Mouse (Mus musculus): ENCODE measurements around the gene Ttll6. TPM values are rescaled to one million over a fixed set of nuclear protein-coding genes. Genes with fewer than 3 reads are reported as not detected.

Gene Ttll6
- polyA plus RNA-seq, 1 experiment from 2014 or later = 0.06 TPM

DNA sequence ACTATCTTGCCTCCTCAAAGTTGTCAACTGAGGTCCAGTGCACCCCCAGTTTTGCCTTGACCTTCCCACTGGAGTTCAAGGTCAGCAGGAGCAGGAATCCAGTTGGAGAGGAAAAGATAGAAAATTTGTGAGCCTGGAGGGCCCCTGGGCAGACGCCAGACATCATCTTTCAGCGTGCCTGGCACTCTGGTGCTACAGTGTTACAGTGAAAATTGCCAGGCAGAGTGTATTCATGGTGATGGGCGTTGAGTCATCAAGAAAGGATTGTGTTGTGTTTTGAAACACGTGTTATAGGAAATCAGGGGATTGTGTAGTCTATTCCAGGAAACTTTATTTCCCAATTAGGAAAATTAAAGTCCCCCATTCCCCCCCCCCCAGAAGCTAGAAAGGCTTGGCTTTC, 10.2 kb downstream of the Ttll6 start:
- no peak for ATAC-seq

DNA sequence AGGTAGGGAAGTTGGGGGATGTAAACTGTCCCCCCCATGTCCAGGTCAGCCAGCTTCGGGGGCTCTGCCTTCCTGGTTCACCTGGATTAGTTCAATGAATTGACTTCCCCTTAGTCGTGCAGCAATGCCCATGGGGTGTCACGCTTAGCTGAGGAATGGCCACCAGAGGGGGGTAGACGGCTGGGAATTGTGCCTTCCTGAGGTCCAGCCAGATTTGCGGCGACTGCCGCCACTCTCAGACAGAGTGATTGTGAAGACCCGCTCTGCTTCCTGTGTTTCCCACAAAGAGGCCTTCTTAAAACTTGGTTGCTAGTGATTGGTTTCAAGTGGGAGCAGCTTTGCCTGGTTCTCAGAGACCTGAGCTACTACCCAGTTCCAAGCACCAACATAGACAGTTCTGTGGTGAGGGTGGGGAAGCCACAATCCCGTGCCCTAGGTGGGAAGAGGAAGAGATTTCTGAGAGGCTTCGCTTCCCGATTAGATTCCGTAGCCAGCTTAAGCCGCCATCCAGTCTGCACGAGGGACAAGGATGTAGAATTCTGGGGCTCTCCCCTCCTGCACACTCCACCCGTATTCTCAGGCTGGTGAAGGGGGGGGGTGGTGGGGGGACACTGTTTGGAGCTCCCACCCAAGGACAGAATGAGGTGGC, 12.2 kb downstream of the Ttll6 start:
- peak overlapping the region; percentile 1; the same call in 1 of the 2 replicates for H3K4me3 ChIP-seq (ENCODE audit: low read depth, low read length)
- peak; percentile 60; the same call in 1 of the 2 replicates for ATAC-seq

More for the DNA sequence above, 10.2 kb downstream of the Ttll6 start:
- Histone ChIP-seq H3K27ac (ENCODE audit: low read depth, low read length) (no peak overlapping the region), H3K9ac (ENCODE audit: low read length) (no peak overlapping the region), H3K9me3 (replicated peaks; ENCODE audit: control insufficient read depth, low read length) (no peaks in the 10 kb centered on the region), H3K36me3 (ENCODE audit: control insufficient read depth, insufficient read depth, low read length) (no peaks in the 10 kb centered on the region), H3K4me1 (ENCODE audit: control insufficient read depth, insufficient read depth, low read length) (no peaks in the 10 kb centered on the region; the same call in 1 of the 2 replicates), H3K4me3 (ENCODE audit: low read depth, low read length) (no peak overlapping the region), H3K4me2 (ENCODE audit: low read length) (no peak overlapping the region), H3K27me3 (replicated peaks; ENCODE audit: control insufficient read depth, insufficient read depth, low read length) (peaks cover 18% of the 10 kb centered on the region; the same call in 1 of the 2 replicates)
- DNase-seq (ENCODE audit: low spot score) = no peak
- WGBS = 55% methylated on average over 4 of the region's 4 CpGs

GRCm38 (mm10) chr11:96147471-96147870, 13.9 kb downstream of the Ttll6 start:
- no peak for ATAC-seq
- no peaks in the 10 kb centered on the region for H3K9me3 ChIP-seq (replicated peaks; ENCODE audit: control insufficient read depth, low read length)
- H3K9ac ChIP-seq (ENCODE audit: low read length) = no peak overlapping the region
- no peak overlapping the region for H3K4me3 ChIP-seq (ENCODE audit: low read depth, low read length)
- H3K27me3 ChIP-seq (replicated peaks; ENCODE audit: control insufficient read depth, insufficient read depth, low read length) = peaks cover 18% of the 10 kb centered on the region; the same call in 1 of the 2 replicates
- 74% methylated on average over 6 of the region's 6 CpGs for WGBS
- no peaks in the 10 kb centered on the region for H3K36me3 ChIP-seq (ENCODE audit: control insufficient read depth, insufficient read depth, low read length)
- no peaks in the 10 kb centered on the region; the same call in 1 of the 2 replicates for H3K4me1 ChIP-seq (ENCODE audit: control insufficient read depth, insufficient read depth, low read length)
- H3K27ac ChIP-seq (ENCODE audit: low read depth, low read length) = no peak overlapping the region
- DNase-seq (ENCODE audit: low spot score) = no peak
- H3K4me2 ChIP-seq (ENCODE audit: low read length) = no peak overlapping the region

More for the DNA sequence above, 12.2 kb downstream of the Ttll6 start:
- Histone ChIP-seq H3K4me1 (ENCODE audit: control insufficient read depth, insufficient read depth, low read length) (no peaks in the 10 kb centered on the region; the same call in 1 of the 2 replicates), H3K27ac (ENCODE audit: low read depth, low read length) (no peak overlapping the region), H3K36me3 (ENCODE audit: control insufficient read depth, insufficient read depth, low read length) (no peaks in the 10 kb centered on the region), H3K27me3 (replicated peaks; ENCODE audit: control insufficient read depth, insufficient read depth, low read length) (peaks cover 18% of the 10 kb centered on the region; the same call in 1 of the 2 replicates), H3K9me3 (replicated peaks; ENCODE audit: control insufficient read depth, low read length) (no peaks in the 10 kb centered on the region), H3K9ac (ENCODE audit: low read length) (peak overlapping the region; percentile 47; the same call in 1 of the 2 replicates), H3K4me2 (ENCODE audit: low read length) (peak overlapping the region; percentile 24; the same call in 1 of the 2 replicates)
- DNase-seq (ENCODE audit: low spot score) = peak; percentile 87
- WGBS = under 1% methylated on average over 15 of the region's 15 CpGs

DNA sequence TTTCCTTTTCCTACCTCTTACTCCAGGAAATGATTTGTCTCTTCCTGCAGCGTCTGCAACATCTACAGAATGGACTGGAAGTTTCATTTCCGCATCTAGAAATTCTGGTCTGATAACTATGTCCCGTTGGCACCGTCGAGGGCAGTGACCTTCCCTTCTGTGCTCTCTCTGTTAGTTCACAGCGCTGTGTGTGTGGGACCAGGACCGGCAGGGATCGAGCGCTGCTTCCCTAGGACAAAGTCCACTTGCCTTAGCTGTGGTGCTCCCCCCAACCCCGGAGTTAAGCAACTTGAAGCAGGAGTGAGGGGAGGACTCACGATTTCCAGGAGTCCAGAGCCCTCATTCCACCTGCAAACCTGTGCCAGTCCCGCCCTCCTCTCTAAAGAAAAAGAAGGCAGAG, 31.2 kb downstream of the Ttll6 start:
- H3K4me3 ChIP-seq (ENCODE audit: low read depth, low read length) = no peak overlapping the region
- no peak overlapping the region for H3K9ac ChIP-seq (ENCODE audit: low read length)
- no peaks in the 10 kb centered on the region for H3K4me1 ChIP-seq (ENCODE audit: control insufficient read depth, insufficient read depth, low read length)
- WGBS = 68% methylated on average over 12 of the region's 12 CpGs
- DNase-seq (ENCODE audit: low spot score) = no peak
- ATAC-seq = no peak
- H3K4me2 ChIP-seq (ENCODE audit: low read length) = no peak overlapping the region
- no peaks in the 10 kb centered on the region for H3K9me3 ChIP-seq (replicated peaks; ENCODE audit: control insufficient read depth, low read length)
- peaks cover 61% of the 10 kb centered on the region for H3K27me3 ChIP-seq (replicated peaks; ENCODE audit: control insufficient read depth, insufficient read depth, low read length)
- H3K36me3 ChIP-seq (ENCODE audit: control insufficient read depth, insufficient read depth, low read length) = no peaks in the 10 kb centered on the region
- no peak overlapping the region for H3K27ac ChIP-seq (ENCODE audit: low read depth, low read length)

DNA sequence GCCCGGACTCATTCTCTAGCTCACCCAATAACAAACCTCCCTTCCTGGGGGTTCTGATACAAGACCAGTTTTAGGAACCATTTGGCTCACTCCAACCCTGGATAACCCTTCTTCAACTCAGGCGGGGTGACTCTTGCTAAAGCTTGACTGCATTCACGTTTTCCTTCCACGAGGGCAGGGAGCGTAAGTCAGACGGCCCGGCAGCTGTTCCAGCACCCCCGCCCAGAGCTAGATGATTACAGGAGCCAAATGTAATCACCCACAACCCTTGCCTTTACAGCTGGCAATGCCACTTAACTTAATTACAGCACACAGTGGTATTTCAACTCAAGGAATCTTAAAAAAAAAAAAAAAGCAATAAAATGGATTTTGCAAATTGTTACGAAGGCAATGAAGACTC, 34.5 kb downstream of the Ttll6 start:
- Histone ChIP-seq H3K4me2 (ENCODE audit: low read length) (no peak overlapping the region), H3K27ac (ENCODE audit: low read depth, low read length) (no peak overlapping the region), H3K4me3 (ENCODE audit: low read depth, low read length) (no peak overlapping the region), H3K9ac (ENCODE audit: low read length) (no peak overlapping the region), H3K36me3 (ENCODE audit: control insufficient read depth, insufficient read depth, low read length) (no peaks in the 10 kb centered on the region), H3K9me3 (replicated peaks; ENCODE audit: control insufficient read depth, low read length) (no peaks in the 10 kb centered on the region), H3K27me3 (replicated peaks; ENCODE audit: control insufficient read depth, insufficient read depth, low read length) (peaks cover 92% of the 10 kb centered on the region), H3K4me1 (ENCODE audit: control insufficient read depth, insufficient read depth, low read length) (no peaks in the 10 kb centered on the region)
- ATAC-seq = no peak
- 36% methylated on average over 9 of the region's 9 CpGs for WGBS
- DNase-seq (ENCODE audit: low spot score) = no peak

- Histone ChIP-seq H3K4me3 (ENCODE audit: low read depth, low read length) (no peak overlapping the region), H3K27ac (ENCODE audit: low read depth, low read length) (no peak overlapping the region), H3K36me3 (ENCODE audit: control insufficient read depth, insufficient read depth, low read length) (no peaks in the 10 kb centered on the region), H3K9ac (ENCODE audit: low read length) (no peak overlapping the region), H3K4me2 (ENCODE audit: low read length) (no peak overlapping the region), H3K27me3 (replicated peaks; ENCODE audit: control insufficient read depth, insufficient read depth, low read length) (peaks cover 95% of the 10 kb centered on the region), H3K9me3 (replicated peaks; ENCODE audit: control insufficient read depth, low read length) (no peaks in the 10 kb centered on the region), H3K4me1 (ENCODE audit: control insufficient read depth, insufficient read depth, low read length) (no peaks in the 10 kb centered on the region)
- no peak for DNase-seq (ENCODE audit: low spot score)
- 20% methylated on average over 7 of the region's 7 CpGs for WGBS
- ATAC-seq = no peak
These were observed 35.4 kb downstream of the Ttll6 start for GRCm38 (mm10) chr11:96169016-96169415.

- 1% methylated on average over 20 of the region's 20 CpGs for WGBS
- DNase-seq (ENCODE audit: low spot score) (no peak), ATAC-seq (no peak)
- H3K4me3 ChIP-seq (ENCODE audit: low read depth, low read length) = no peak overlapping the region
- no peaks in the 10 kb centered on the region for H3K9me3 ChIP-seq (replicated peaks; ENCODE audit: control insufficient read depth, low read length)
- no peak overlapping the region for H3K27ac ChIP-seq (ENCODE audit: low read depth, low read length)
- H3K4me2 ChIP-seq (ENCODE audit: low read length) = no peak overlapping the region
- H3K4me1 ChIP-seq (ENCODE audit: control insufficient read depth, insufficient read depth, low read length) = no peaks in the 10 kb centered on the region
- no peak overlapping the region for H3K9ac ChIP-seq (ENCODE audit: low read length)
- no peaks in the 10 kb centered on the region for H3K36me3 ChIP-seq (ENCODE audit: control insufficient read depth, insufficient read depth, low read length)
- peaks cover 95% of the 10 kb centered on the region for H3K27me3 ChIP-seq (replicated peaks; ENCODE audit: control insufficient read depth, insufficient read depth, low read length)
These were observed 37.3 kb downstream of the Ttll6 start for GRCm38 (mm10) chr11:96170711-96171379.

- no peak overlapping the region for H3K9ac ChIP-seq (ENCODE audit: low read length)
- no peaks in the 10 kb centered on the region for H3K9me3 ChIP-seq (replicated peaks; ENCODE audit: control insufficient read depth, low read length)
- H3K27ac ChIP-seq (ENCODE audit: low read depth, low read length) = no peak overlapping the region
- H3K36me3 ChIP-seq (ENCODE audit: control insufficient read depth, insufficient read depth, low read length) = no peaks in the 10 kb centered on the region
- ATAC-seq = no peak
- WGBS = 0% methylated on average over 3 of the region's 3 CpGs
- no peaks in the 10 kb centered on the region for H3K4me1 ChIP-seq (ENCODE audit: control insufficient read depth, insufficient read depth, low read length)
- peaks cover 96% of the 10 kb centered on the region for H3K27me3 ChIP-seq (replicated peaks; ENCODE audit: control insufficient read depth, insufficient read depth, low read length)
- DNase-seq (ENCODE audit: low spot score) = no peak
- no peak overlapping the region for H3K4me3 ChIP-seq (ENCODE audit: low read depth, low read length)
- H3K4me2 ChIP-seq (ENCODE audit: low read length) = no peak overlapping the region
These were observed 38.0 kb downstream of the Ttll6 start for GRCm38 (mm10) chr11:96171601-96172000.

Measured in forebrain, embryonic 14.5 days (tissue).